ENCODE assay signal across 18 mouse cellular contexts in genomic region chr1:156909866-156910265, GRCm38 (mm10). TPM values are rescaled to one million over a fixed set of nuclear protein-coding genes. Genes with fewer than 3 reads are reported as not detected.
A peak's percentile ranks its signal among the peaks of the same experiment; 100 is the strongest.
DNase-seq lines count a peak whose midpoint lies in the region; ATAC-seq and TF ChIP-seq lines count a peak whose summit lies in the region.
"Had no signal": no experiment of that assay in that cellular context is flagged by ENCODE, and none has a peak within 500 bp of the region (broad histone marks: within the 10 kb centered on the region; RNA-seq: fewer than 3 reads in every experiment).

No protein-coding gene starts in this region.

- H3K27ac ChIP-seq in intestine, postnatal 0 days (ENCODE audit: low read depth, low read length): no peak overlapping the region
- no peak overlapping the region for H3K27ac ChIP-seq in intestine, embryonic 16.5 days (ENCODE audit: low read length)
- H3K27ac ChIP-seq: heart, embryonic 13.5 days; hindbrain, embryonic 10.5 days; intestine, embryonic 15.5 days; limb, embryonic 10.5 days; liver, embryonic 13.5 days; midbrain, embryonic 13.5 days had no signal

- peak; percentile 31; the same call in 1 of the 2 replicates for TF ChIP-seq CTCF in intestine, postnatal 0 days (IDR thresholded peaks at IDR 0.05; ENCODE audit: low read depth)

- H3K27me3 ChIP-seq in intestine, postnatal 0 days (replicated peaks; ENCODE audit: control insufficient read depth, insufficient read depth, low read length): no peaks in the 10 kb centered on the region
- H3K27me3 ChIP-seq in intestine, embryonic 16.5 days (replicated peaks; ENCODE audit: control insufficient read depth, insufficient read depth, low read length): no peaks in the 10 kb centered on the region
- H3K27me3 ChIP-seq: heart, embryonic 13.5 days; intestine, embryonic 15.5 days; liver, embryonic 13.5 days; midbrain, embryonic 13.5 days had no signal

- no peak overlapping the region for H3K4me2 ChIP-seq in intestine, postnatal 0 days (replicated peaks; ENCODE audit: low read depth)
- H3K4me2 ChIP-seq in intestine, embryonic 16.5 days (ENCODE audit: low read depth, low read length): no peak overlapping the region
- H3K4me2 ChIP-seq: heart, embryonic 13.5 days; intestine, embryonic 15.5 days; liver, embryonic 13.5 days; midbrain, embryonic 13.5 days had no signal

- peak; percentile 43 for DNase-seq in retina, embryonic 14.5 days (ENCODE audit: low spot score)
- DNase-seq in retina, postnatal 1 day: no peak
- DNase-seq in thymus, postnatal 4 days: no peak
- DNase-seq: adrenal gland, adult 8-10 months; cerebellum, adult 18-20 months; kidney, postnatal 25 days; layer of hippocampus, postnatal 36 days; liver, embryonic 13.5 days; thymus, adult 18-20 months had no signal

- no peak overlapping the region for H3K9ac ChIP-seq in intestine, postnatal 0 days (ENCODE audit: low read depth, low read length)
- H3K9ac ChIP-seq in intestine, embryonic 16.5 days (ENCODE audit: low read depth, low read length): no peak overlapping the region
- H3K9ac ChIP-seq: heart, embryonic 13.5 days; intestine, embryonic 15.5 days; liver, embryonic 13.5 days; midbrain, embryonic 13.5 days had no signal

- no peaks in the 10 kb centered on the region for H3K9me3 ChIP-seq in intestine, postnatal 0 days (ENCODE audit: control insufficient read depth)
- no peaks in the 10 kb centered on the region for H3K9me3 ChIP-seq in intestine, embryonic 16.5 days (ENCODE audit: control insufficient read depth, low read length)
- H3K9me3 ChIP-seq: heart, embryonic 13.5 days; hindbrain, embryonic 10.5 days; intestine, embryonic 15.5 days; limb, embryonic 10.5 days; liver, embryonic 13.5 days; midbrain, embryonic 13.5 days had no signal

- no peaks in the 10 kb centered on the region for H3K4me1 ChIP-seq in intestine, postnatal 0 days (replicated peaks; ENCODE audit: control insufficient read depth, insufficient read depth, low read length)
- H3K4me1 ChIP-seq in intestine, embryonic 16.5 days (ENCODE audit: control insufficient read depth, insufficient read depth, low read length): 0 out of 2 replicates have a peak, but pooled peaks cover 3% of the 10 kb centered on the region
- H3K4me1 ChIP-seq: heart, embryonic 13.5 days; intestine, embryonic 15.5 days; limb, embryonic 10.5 days had no signal

- peaks cover 3% of the 10 kb centered on the region; the same call in 1 of the 2 replicates for H3K36me3 ChIP-seq in intestine, postnatal 0 days (ENCODE audit: control insufficient read depth, insufficient read depth)
- no peaks in the 10 kb centered on the region for H3K36me3 ChIP-seq in intestine, embryonic 16.5 days (ENCODE audit: control insufficient read depth, insufficient read depth, low read length)
- H3K36me3 ChIP-seq: intestine, embryonic 15.5 days; liver, embryonic 13.5 days had no signal

- H3K4me3 ChIP-seq in intestine, postnatal 0 days (ENCODE audit: low read depth, low read length): no peak overlapping the region
- H3K4me3 ChIP-seq in intestine, embryonic 16.5 days (ENCODE audit: low read length): no peak overlapping the region
- H3K4me3 ChIP-seq: heart, embryonic 13.5 days; hindbrain, embryonic 10.5 days; intestine, embryonic 15.5 days; limb, embryonic 10.5 days; liver, embryonic 13.5 days; midbrain, embryonic 13.5 days had no signal

- no peak for ATAC-seq in intestine, postnatal 0 days
- no peak for ATAC-seq in intestine, embryonic 16.5 days
- peak; percentile 29 for ATAC-seq in activated CD4-positive, CD25-positive, alpha-beta regulatory T cell, adult 4 months
- no peak for ATAC-seq in erythroid progenitor cell, adult 5-6 weeks (replicated peaks; ENCODE audit: low FRiP score, poor library complexity, severe bottlenecking)
- ATAC-seq: midbrain, embryonic 13.5 days had no signal

RNA-seq across cellular contexts. Expression of gene Ralgps2, which starts 29.6 kb away (rescaled TPM):
- 34.1 and 35.5 TPM in 2 replicates for polyA plus RNA-seq in intestine, postnatal 0 days (2015; fragmentation: Nextera tagmentation; extraction: Ambion mirVana)
- 24.1 and 30.6 TPM in 2 replicates for polyA plus RNA-seq in intestine, embryonic 16.5 days (2015; fragmentation: Nextera tagmentation; extraction: Ambion mirVana)
- 10 to 100 TPM; 26.6 to 41.1 TPM for polyA plus RNA-seq in activated CD4-positive, CD25-positive, alpha-beta regulatory T cell, adult 4 months (2017; shearing (Covaris generic))
- total RNA-seq in erythroid progenitor cell, adult 5-6 weeks (2015; ENCODE audit: low replicate concordance): 8.3 and 20.1 TPM in 2 replicates
- total RNA-seq in erythroid progenitor cell, adult 5-6 weeks (2017; ENCODE audit: low replicate concordance): 3.9 and 18.2 TPM in 2 replicates
